ENCODE assay signal across 13 mouse cellular contexts in genomic region chr12:79017994-79018399, GRCm38 (mm10). TPM values are rescaled to one million over a fixed set of nuclear protein-coding genes. Genes with fewer than 3 reads are reported as not detected.
DNase-seq lines count a peak whose midpoint lies in the region; ATAC-seq and TF ChIP-seq lines count a peak whose summit lies in the region.
"Had no signal": no experiment of that assay in that cellular context is flagged by ENCODE, and none has a peak within 500 bp of the region (broad histone marks: within the 10 kb centered on the region; RNA-seq: fewer than 3 reads in every experiment).

No protein-coding gene starts in this region.

- no peaks in the 10 kb centered on the region for H3K27me3 ChIP-seq in thymus, adult 2 months (ENCODE audit: control insufficient read depth, insufficient read depth, low read length)
- no peaks in the 10 kb centered on the region for H3K27me3 ChIP-seq in kidney, embryonic 15.5 days
- H3K27me3 ChIP-seq: neural tube, embryonic 12.5 days had no signal

- DNase-seq in thymus, adult 2 months, result peak; percentile 10
- DNase-seq in thymus, postnatal 10 days (ENCODE audit: low spot score in 2 of 2), result no peak
- DNase-seq in adipocyte (ENCODE audit: low spot score), result peak; percentile 8
- DNase-seq in lung, postnatal 25 days (ENCODE audit: low spot score), result peak; percentile 29
- peak; percentile 29 for DNase-seq in thymus, postnatal 4 days
- DNase-seq in kidney, postnatal 36 days, result no peak
- DNase-seq in right cerebral cortex, postnatal 25 days, result no peak
- DNase-seq: cerebellum, postnatal 25 days; gastrocnemius, postnatal 10 days; heart, postnatal 14 days; kidney, postnatal 10 days had no signal

- H3K4me1 ChIP-seq in thymus, adult 2 months (replicated peaks; ENCODE audit: control insufficient read depth, insufficient read depth, low read length), result peaks cover 4% of the 10 kb centered on the region
- no peaks in the 10 kb centered on the region for H3K4me1 ChIP-seq in kidney, embryonic 15.5 days

- H3K27ac ChIP-seq in thymus, adult 2 months (ENCODE audit: control insufficient read depth, insufficient read depth, low read length), result no peak overlapping the region
- no peak overlapping the region for H3K27ac ChIP-seq in kidney, embryonic 15.5 days
- H3K27ac ChIP-seq: neural tube, embryonic 12.5 days had no signal

- H3K36me3 ChIP-seq in thymus, adult 2 months (ENCODE audit: control insufficient read depth, insufficient read depth, low read length), result no peaks in the 10 kb centered on the region
- H3K36me3 ChIP-seq in kidney, embryonic 15.5 days, result no peaks in the 10 kb centered on the region
- H3K36me3 ChIP-seq: neural tube, embryonic 12.5 days had no signal

- no peak overlapping the region for H3K9ac ChIP-seq in kidney, embryonic 15.5 days
- H3K9ac ChIP-seq: neural tube, embryonic 12.5 days had no signal

- H3K9me3 ChIP-seq in kidney, embryonic 15.5 days (replicated peaks), result no peaks in the 10 kb centered on the region
- H3K9me3 ChIP-seq: neural tube, embryonic 12.5 days had no signal

- H3K4me2 ChIP-seq in kidney, embryonic 15.5 days, result no peak overlapping the region
- H3K4me2 ChIP-seq: neural tube, embryonic 12.5 days had no signal

- no peak for TF ChIP-seq CTCF in thymus, adult 2 months (IDR thresholded peaks at IDR 0.05; ENCODE audit: borderline replicate concordance, control insufficient read depth, extremely low read depth, insufficient read depth, low read length, poor library complexity)

- no peak overlapping the region for H3K4me3 ChIP-seq in thymus, adult 2 months (ENCODE audit: control insufficient read depth, insufficient read depth, low read length)
- H3K4me3 ChIP-seq in kidney, embryonic 15.5 days (replicated peaks), result no peak overlapping the region
- H3K4me3 ChIP-seq: neural tube, embryonic 12.5 days had no signal

- ATAC-seq in kidney, embryonic 15.5 days (replicated peaks; ENCODE audit: low FRiP score), result no peak

- WGBS in thymus, adult 2 months, result 16% methylated on average over 4 of the region's 4 CpGs
- WGBS in kidney, embryonic 15.5 days, result 75% methylated on average over 4 of the region's 4 CpGs

- TF ChIP-seq POLR2A in thymus, adult 2 months (IDR thresholded peaks at IDR 0.05; ENCODE audit: control insufficient read depth, extremely low read depth, insufficient read depth, low read length, poor library complexity), result no peak

RNA-seq across cellular contexts. Expression of gene Tmem229b, which starts 10.6 kb away (rescaled TPM):
- polyA plus RNA-seq in thymus, adult 2 months (2012; rRNA removed), result 82.4 and 82.7 TPM in 2 replicates
- 4.2 and 4.5 TPM in 2 replicates for polyA plus RNA-seq in kidney, embryonic 15.5 days (2015; fragmentation: Nextera tagmentation; extraction: Ambion mirVana)

RNA-seq across cellular contexts. Expression of gene Plekhh1, which starts 11.0 kb away (rescaled TPM):
- 0.96 and 1.1 TPM in 2 replicates for polyA plus RNA-seq in thymus, adult 2 months (2012; rRNA removed)
- polyA plus RNA-seq in kidney, embryonic 15.5 days (2015; fragmentation: Nextera tagmentation; extraction: Ambion mirVana), result 6.3 and 7.0 TPM in 2 replicates

Comparison
In these comparisons a context has a peak if more than half of its experiments do, and no peak if none do; other contexts are left out.
1. DNase-seq: peak in thymus, adult 2 months (single experiment), adipocyte (single experiment), lung, postnatal 25 days (single experiment) and thymus, postnatal 4 days (single experiment); none in thymus, postnatal 10 days (0 of 2), kidney, postnatal 36 days (0 of 2) and right cerebral cortex, postnatal 25 days (single experiment).
2. RNA of gene Tmem229b, which starts 10.6 kb away (polyA plus RNA-seq): 82.4 to 82.7 TPM in thymus, adult 2 months; 4.2 to 4.5 TPM in kidney, embryonic 15.5 days; every median in the first group is over 10 times any median in the second.